Mouse (Mus musculus): Measurements from ENCODE around the gene Dnajc1.

Dnajc1 gene

GRCm38 (mm10) chr2:18201820-18202462 is 190.7 kb downstream of the Dnajc1 start:
- no peak for DNase-seq (ENCODE audit: low read depth, low spot score)

GRCm38 (mm10) chr2:18195691-18196396 is 196.8 kb downstream of the Dnajc1 start:
- DNase-seq (ENCODE audit: low read depth, low spot score) = no peak

- no peak for DNase-seq (ENCODE audit: low read depth, low spot score)
Observed at GRCm38 (mm10) chr2:18195285-18195684, 197.3 kb downstream of the Dnajc1 start.

- DNase-seq (ENCODE audit: low read depth, low spot score) = no peak
Observed at GRCm38 (mm10) chr2:18188367-18188766, 204.3 kb downstream of the Dnajc1 start.

- no peak for DNase-seq (ENCODE audit: low read depth, low spot score)
Observed at GRCm38 (mm10) chr2:18183079-18183478, 209.6 kb downstream of the Dnajc1 start.

- DNase-seq (ENCODE audit: low read depth, low spot score) = no peak
Observed at GRCm38 (mm10) chr2:18181631-18182030, 211.0 kb downstream of the Dnajc1 start.

GRCm38 (mm10) chr2:18180323-18180722 is 212.3 kb downstream of the Dnajc1 start:
- DNase-seq (ENCODE audit: low read depth, low spot score) = no peak

GRCm38 (mm10) chr2:18176235-18176634 is 216.4 kb downstream of the Dnajc1 start:
- no peak for DNase-seq (ENCODE audit: low read depth, low spot score)

- no peak for DNase-seq (ENCODE audit: low read depth, low spot score)
Observed at GRCm38 (mm10) chr2:18175234-18175633, 217.4 kb downstream of the Dnajc1 start.

- DNase-seq (ENCODE audit: low read depth, low spot score) = no peak
Observed at GRCm38 (mm10) chr2:18169174-18169948, 223.3 kb downstream of the Dnajc1 start.

GRCm38 (mm10) chr2:18165511-18165910 is 227.1 kb downstream of the Dnajc1 start:
- no peak for DNase-seq (ENCODE audit: low read depth, low spot score)

GRCm38 (mm10) chr2:18160992-18161391 is 231.6 kb downstream of the Dnajc1 start:
- DNase-seq (ENCODE audit: low read depth, low spot score) = no peak

GRCm38 (mm10) chr2:18159426-18159825 is 233.2 kb downstream of the Dnajc1 start:
- DNase-seq (ENCODE audit: low read depth, low spot score) = no peak

GRCm38 (mm10) chr2:18156131-18156530 is 236.5 kb downstream of the Dnajc1 start:
- DNase-seq (ENCODE audit: low read depth, low spot score) = no peak

Data from R1 (cell line).